Mouse (Mus musculus) CD8-positive naive resting alpha-beta T cell, adult 2 months (primary cell): ENCODE data around the gene Afdn.
"Not testable (repeated sequence)": the region's sequence is repeated elsewhere in the genome, so short reads cannot be mapped to it uniquely, and the experiment has no call there.

ENCODE experiments used
- DNase-seq, 2 experiments: peaks; one replicate each; pipeline ENCODE4 v3.0.0; 2022; ENCODE audit warnings: low read depth in 2 of 2, low spot score in 2 of 2

Gene Afdn

DNA sequence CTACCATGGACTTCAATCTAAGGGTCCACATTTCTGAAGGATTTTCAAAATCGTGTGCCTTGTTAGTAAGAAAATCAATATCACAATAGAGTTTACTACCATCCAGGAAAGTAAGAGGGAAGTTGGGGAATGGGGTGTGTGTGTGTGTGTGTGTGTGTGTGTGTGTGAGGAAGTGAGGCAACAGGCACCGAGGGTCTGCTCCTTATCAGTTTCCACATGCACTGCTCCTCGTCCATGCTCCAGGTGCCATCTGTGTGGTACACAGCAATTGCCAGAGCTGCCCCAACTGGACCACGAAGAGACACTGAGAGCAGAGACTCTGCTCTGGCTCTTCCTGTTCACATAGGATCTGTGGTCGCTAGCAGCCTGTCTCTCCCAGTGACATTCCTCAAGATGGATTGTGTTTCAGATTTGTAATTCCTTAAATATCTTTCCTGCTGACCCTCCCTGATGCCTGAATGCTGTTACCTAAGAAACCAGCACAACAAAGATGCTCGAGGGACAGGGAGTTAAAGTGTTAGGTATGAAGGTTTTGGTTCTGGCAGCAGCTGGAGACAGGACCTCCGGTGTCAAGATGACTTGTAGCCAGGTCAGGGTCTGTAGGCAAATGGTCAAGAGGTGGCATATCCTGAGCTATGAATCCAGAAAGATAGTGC, 22.1 kb upstream of the Afdn start:
- no peak for DNase-seq

DNA sequence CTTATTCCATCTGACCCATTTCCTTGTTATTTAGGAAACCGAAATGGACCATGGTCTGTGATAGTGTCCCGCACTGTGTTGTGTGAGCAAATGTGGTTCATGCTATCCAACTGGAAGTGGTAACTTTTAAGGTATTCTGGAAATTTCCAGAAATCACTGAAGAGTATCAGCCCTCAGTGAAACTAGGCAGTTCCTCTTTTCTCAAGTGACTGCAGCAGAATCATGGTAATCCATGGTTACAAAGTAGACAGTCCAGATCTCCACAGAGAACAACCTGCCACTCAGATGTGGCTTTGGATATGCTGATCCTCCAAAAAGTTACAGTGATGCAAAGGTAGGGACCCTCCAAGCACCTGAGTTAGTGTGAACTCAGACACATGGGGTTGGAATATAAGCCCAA, 21.4 kb upstream of the Afdn start:
- no peak for DNase-seq

DNA sequence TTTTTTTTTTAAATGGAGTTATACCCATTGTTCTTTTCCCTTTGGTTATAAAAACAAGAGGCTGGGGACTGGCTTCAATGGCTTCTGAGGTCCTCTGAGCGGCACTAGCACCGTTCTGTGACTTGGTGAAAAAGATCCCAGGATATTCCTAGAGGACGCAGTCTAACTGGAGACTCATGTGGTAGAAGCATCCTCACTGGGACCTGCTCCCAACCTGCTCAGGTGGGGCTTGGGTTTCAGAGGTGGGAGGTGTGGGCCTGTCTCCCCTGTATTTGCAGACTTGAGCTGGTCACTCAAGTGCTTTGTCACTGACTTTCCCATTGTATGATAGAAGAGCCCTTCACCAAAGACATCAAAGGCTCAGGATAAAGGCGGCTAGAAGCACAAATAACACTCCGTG, 20.4 kb upstream of the Afdn start:
- DNase-seq: no peak

DNA sequence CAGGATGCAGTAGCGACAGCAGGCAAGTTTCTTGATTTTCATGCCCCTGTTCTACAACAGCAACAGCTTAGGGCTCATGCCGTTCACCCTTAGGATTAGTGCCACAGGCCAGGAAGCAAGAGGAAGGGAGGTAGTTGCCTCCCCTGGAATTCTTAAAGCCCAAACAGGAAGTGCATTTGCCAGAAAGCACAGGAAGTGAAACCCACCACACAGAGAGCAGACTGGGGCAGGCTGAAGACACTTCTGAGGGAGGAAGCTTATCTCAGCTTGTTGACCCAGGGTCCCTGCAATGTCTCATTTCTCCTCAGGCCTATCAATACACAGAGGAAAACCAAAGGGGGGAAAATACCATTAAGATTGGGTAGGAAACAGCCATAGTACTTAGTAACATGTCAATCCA, 19.5 kb upstream of the Afdn start:
- no peak for DNase-seq

DNA sequence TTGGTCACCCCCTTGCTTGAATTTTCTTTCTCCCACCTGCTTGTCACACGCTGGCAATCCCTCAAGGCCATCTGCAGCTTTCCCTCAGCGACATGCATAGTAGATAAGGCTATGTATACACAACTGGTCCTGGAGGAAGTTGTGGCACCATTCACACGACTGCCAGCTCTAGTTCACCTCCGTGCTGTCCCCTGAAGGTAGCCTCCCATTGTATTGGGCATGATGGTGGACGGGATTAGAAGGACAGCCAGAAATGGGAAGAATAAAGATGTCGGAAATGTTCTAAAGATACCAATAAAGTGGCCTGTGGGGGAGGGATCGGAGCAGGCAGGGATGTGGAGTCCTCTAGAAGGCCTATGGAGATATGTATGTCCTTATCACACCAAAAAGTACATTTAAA, 18.7 kb upstream of the Afdn start:
- DNase-seq: no peak

DNA sequence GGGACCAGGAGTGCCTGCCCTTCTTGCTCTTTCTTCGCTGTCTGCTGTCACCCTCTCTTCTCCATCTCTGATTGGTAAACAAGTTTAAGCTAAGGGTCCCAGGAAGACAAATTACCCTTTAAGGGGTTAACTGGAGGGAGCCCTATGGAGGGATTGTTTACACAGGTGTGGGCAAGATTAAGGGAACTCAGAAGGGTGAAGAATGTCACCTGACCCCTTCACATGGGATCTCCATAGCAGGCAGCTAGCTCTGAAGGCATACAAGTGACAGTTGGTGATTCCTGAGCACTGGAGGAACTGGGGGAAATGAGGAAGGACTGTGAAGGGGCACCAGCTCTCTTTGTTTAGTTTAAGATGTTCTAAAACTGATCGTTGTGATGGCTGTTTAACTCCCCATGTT, 18.0 kb upstream of the Afdn start:
- no peak for DNase-seq

DNA sequence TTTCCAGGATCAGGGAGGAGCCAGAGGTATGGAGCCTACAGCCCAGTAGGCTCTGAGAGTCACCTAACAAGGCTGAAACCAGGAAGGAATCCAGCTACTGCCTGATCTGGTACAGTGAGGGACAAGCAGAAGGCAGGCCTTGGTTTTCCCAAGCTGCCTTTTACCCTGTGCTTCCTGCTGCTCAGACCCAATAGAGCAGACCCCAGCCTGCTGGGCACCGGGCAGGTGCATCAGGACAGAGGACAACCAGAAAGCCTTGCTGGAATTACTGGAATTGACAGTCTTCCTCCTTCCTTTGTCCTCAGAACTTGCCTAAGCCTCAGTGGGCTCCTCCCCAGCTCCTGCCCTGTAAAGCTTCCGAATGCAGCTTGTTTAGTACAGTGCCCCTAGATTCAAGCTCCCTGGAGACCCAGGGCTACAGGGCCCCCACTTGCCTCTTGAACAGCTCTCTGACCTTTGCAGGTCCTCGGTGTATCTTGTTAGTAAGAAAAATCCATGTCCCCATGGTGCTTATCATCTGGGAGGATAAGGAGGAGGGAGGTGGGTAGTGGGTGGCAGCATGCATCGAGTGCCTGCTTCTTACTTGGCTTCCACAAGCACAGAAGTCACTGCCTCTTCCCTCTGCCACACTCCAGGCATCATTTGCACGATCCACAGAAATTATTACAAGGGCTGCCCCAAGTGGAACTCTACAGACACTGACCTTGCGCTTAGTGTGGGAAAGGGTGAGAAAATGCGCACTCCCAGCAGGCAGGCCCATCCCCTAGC, 17.2 kb upstream of the Afdn start:
- no peak for DNase-seq

DNA sequence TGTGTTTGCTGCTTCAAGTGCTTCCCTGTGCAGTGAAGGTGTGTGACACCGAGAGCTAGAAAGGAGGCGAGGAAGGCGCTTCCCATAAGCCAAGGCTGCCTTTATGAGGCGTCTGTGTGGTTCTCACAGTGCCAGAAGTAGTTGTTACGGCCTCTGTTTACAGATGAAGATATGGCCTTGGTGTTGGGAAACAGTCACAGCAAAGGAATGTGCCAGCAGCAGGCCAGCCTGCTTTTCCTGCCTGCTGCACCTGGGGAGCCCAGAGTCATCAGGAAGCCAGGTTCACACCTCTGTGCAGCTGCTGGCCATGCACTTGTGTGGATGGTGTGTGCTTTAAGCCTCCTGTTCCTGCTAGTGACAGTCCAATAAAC, 16.6 kb upstream of the Afdn start:
- DNase-seq: no peak

DNA sequence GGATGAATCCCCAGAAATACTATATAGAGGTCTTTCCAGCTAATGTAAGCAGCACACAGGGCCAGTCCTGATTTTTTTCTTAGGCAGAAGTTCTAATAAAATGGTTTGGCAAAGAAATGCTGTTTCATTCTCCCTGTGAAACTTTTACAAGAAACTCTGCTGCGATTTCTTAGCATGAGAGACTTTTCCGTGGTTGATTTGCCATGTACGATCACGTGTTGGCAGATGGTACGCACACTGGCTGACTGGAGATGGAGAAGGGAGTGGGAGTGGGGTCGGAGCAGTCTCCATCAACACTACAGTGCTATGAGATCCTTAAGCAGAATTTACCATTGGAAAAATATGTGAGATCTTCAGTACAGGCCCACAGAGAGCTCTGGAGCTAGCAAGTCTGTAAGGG, 16.1 kb upstream of the Afdn start:
- no peak for DNase-seq

DNA sequence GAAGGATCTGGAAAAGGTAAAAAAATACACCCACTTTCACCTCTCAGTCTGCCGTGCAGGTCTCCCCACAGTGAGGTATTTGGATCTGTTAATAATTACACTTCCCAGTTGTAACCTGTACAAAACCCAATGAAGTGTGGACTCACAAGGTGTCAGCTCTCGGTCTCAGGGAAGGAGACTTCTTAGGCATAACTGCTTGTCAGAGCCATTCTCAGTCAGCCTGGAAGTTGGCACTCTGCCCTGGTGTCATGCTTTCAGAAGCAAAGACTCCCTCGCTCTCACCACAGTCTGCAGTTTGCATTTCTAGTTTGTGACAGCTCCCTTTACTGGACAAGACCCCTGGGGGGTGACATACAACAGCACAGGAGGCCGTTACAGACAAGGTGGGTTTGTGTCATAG, 15.5 kb upstream of the Afdn start:
- no peak for DNase-seq

DNA sequence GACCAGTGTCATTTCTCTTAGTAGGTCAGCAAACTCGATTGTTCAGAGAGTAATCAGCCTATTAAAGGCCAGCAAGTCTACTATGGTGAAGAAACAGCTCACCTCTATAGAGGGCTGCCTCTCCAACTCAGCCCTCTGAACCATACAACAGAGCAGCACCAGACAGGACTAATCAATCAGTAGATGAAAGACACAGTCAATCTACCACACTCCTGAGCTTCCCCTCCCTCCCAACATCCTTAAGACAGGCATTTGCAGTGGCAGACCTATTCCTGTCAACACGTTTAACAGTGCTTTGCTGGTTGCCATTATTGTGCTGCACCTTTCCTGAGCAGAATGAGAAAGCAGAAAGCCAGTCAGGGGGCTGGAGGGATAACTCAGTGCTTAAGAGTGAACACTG, 15.0 kb upstream of the Afdn start:
- DNase-seq: no peak

DNA sequence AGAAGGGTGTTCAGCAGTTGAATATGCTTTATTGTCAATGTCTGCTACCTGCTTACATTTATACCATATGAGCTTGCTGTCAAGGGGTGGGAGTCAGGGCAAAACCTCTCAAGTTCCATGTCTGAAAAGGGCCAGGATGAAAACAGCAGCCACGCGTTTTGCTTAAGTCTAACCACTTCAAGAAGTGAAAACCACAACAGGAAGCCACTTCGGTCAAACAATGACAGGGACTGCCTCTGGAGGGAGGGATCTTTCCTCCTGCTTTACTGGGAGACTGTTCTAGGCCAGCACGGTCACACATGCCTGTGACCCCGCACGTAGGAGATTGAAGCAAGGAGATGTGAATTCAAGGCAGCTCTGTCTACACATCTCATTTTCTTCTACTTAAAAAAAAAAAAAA, 14.0 kb upstream of the Afdn start:
- no peak for DNase-seq

DNA sequence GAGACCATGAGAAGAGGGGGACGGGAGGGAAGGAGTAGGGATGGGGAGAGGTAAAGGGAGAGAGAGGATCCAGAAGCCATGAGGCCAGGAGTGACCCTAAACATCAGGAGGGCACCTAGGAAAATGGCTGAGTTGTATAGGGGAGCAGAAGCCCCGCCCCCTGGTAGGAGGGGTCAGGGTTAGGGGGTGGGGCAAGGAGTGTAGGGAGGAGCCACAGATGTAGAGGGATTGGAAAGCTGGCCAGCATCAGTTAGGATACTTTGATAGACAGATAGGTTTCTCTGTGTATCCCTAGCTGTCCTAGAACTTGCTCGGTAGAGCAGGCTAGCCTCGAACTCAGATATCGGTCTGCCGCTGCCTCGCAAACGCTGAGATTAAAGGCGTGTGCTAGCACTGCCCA, 12.7 kb upstream of the Afdn start:
- no peak for DNase-seq

DNA sequence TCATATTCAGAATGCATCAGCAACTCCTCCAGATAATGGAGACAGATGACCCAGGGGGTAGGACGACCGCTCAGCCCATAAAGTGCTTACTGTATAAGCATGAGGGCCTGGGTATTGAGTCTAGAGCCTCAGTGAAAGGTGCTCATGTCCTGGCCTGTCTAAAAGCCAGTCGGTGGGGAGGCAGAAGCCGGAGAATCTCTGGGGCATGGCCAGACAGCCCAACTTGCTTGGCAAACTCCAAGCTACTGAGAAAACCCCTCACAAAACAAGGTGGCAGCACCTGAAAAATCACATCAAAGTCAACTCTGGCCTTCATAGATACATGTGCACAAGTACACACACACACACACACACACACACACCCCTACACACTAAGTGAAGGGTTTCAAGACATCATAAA, 11.3 kb upstream of the Afdn start:
- DNase-seq: no peak

DNA sequence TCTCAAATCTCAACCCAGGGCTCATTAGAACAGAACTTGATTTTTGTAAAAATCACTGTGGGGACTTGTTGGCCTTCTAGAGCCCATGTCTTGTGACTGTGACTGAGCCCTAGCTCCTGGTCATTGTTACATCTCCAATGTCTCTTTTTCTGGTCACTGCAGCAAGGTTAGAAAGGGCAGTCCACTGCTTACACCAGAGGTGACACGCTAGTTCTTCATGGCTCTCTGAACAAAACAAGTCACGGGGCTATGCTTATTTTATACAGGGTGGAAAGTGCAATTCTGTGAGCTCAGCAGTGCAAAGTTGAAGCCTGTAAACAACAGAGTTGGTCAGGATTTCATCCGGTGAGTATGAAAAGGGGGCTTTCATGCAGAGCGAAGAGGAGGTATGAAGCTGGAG, 6.4 kb upstream of the Afdn start:
- DNase-seq: no peak

DNA sequence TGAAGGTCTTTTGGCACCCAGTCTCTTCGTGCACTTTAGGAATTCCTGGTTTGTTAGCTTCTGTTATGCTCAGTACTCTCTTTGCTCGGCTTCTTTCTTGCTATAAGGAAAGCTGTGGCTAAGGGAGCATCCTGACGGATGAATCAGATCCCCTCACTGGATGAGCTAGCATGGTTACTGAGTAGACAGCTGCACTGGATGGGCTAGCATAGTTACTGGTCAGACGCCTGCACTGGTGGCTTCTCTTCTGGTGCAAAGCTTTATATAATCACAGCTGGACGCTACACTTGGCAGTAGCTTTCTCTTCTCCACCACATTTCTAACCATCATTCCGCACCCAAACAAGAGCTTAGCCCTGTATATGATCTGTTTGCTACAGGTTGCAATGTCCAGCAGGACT, 5.4 kb upstream of the Afdn start:
- DNase-seq: no peak

DNA sequence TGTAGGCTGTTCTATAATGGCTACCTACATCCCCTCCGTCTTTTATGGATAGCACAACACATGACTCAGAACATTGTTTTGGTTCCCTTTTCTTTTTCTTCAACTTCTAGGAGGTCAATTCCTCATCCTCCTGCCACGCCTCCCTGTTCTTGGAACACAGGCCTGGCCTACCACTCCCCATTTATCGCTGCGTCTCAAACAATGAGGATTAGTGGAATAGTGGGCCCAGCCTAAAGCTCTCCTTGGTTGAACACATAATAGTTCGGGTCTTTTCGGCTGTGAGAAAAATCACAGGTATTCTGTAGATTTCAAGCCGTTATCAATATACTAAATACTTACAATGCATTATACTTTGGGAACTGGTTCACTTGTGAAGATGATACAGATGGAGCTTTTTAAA, 1.8 kb upstream of the Afdn start:
- no peak for DNase-seq

DNA sequence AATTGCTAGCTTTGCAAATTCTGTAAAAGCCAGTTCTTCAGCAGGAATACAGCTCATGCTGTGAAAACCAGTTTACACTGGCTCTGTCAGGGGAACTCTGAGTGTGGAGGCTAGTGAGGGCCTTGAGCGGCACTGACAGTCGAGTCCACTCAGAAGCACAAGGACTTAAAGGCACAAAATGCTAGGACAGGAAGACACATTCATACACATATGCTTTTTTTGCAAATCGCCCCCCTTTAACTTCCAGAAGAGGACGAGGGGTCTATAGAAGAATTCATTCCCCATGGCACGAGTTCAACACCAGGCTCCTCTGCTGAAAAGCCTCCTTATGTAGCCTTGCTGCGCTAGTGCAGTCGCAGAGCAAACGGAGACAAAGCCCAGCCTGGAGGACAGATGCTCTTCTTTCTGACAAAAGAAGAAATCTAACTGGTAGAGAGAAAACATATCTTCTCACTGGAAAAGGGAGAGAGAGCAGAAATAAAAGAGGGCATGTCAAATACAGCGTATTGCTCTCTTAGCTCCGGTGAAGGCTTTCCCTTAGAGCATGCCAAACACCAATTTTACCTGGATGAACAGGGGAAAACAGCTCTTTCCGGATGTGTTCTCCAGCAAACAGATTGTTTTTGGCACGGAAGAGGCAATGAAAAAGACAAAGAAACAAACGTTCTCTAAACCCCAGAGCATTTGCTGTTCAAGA, 1.0 kb upstream of the Afdn start:
- DNase-seq: no peak

DNA sequence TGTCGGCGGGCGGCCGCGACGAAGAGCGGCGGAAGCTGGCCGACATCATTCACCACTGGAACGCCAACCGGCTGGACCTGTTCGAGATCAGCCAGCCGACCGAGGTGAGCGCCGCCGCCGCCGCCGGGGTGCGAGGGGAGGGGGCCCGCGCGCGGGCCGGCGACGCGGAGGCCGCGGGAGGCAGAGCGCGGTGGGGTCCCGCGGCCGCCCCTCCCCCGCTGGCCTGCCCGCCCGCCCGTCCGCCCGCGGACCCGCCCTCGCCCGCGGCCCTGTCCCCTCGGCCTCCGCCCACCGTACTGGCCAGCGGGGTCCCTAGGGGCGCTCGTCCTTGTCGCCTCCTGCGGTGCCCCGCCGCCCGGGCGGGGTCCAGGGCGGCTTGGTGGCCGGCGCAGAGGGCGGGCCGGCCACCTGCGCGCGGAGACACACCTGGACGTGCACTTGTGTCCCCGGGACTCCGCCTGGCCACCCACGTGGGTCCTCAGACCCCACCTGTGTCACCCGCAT, 388 bp downstream of the Afdn start:
- no peak for DNase-seq

DNA sequence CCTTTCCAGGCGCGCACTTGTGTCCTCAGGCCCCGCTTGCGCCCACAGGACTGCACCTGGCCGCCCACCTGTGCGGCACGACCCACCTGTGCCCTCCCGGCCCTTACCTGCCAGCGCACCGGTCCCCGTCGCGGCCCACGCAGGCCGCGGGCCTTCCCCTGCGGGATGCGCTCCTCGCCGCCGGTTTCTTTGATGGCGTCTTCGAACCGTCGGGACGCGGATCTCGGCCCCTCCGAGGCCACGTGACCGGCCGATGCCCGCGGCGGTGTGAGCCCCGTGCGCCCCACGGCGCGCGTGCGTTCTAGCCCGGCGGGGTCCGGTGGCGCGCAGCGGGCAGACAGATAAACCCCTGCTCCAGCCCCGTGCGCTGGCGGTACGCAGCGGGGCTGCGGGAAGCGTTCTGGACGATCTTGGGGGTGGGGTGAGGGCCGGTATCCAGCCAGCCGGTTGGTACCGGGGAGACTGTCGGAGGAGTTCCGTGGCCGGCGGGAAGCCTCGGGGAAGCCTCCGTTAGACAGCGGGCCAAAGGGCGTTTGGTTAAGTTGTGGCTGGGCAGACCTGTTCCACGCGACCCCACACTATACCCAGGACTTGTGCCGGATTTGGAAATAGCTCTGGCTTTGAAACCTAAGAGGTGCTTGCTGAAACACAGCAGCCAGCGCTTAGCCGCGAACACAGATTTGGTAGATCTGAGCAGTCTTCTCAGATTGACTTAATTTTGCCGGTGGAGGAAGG, 1.0 kb downstream of the Afdn start, which contains the start of gene Tcte2:
Gene Tcte2 (minus strand): TSS at position 647 of the 735 bp plus-strand sequence.
- DNase-seq: no peak

DNA sequence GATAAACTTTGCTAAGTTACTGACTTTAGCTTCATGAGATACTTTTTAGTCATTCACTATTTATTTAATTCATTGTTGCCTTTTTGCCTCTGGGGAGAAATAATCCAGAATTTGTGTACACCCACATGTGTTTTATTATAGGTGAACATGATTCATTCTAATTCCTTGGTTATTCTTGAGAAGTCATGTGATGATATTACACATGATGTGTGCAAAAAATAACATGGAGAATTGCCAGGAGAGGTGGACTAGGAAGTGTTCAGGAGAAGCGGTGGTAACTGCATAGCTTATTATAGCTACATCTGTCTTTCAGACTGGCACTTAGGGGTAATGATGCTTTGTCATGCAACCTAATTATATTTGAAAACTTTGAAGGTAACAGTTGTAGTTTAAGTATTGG, 3.5 kb downstream of the Afdn start:
- no peak for DNase-seq

DNA sequence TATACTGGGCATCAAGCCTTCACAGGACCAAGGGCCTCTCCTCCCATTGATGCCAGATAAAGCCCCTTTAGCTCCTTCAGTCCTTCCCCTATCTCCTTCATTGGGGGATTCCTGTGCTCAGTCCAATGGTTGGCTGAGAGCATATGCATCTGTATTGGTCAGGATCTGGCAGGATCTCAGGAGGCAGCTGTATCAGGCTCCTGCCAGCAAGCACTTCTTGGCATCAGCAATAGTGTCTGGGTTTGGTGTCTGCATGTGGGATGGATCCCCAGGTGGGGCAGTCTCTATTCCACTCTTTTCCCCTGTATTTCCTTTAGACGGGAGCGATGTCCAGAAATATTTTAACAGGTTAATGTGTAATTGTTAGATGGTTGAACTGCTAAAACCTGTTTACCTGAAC, 4.6 kb downstream of the Afdn start:
- DNase-seq: not testable (repeated sequence)
